Mouse (Mus musculus): ENCODE measurements around the gene Fhdc1. TPM values are rescaled to one million over a fixed set of nuclear protein-coding genes. Genes with fewer than 3 reads are reported as not detected.

Gene Fhdc1
- total RNA-seq, 2 experiments from 2014 or later = 3.3 to 4.5 TPM

Other genes with a start within 250 kb of the Fhdc1 start
- gene Trim2, start 173.6 kb downstream of the Fhdc1 start, total RNA-seq (2021) = 10 to 100 TPM; 14.7 to 15.8 TPM
- gene Arfip1, start 102.2 kb upstream of the Fhdc1 start, total RNA-seq (2021) = 10 to 100 TPM; 32.3 to 40.5 TPM
- gene Tigd4, start 113.1 kb upstream of the Fhdc1 start, total RNA-seq (2021) = 10 to 100 TPM; 15.5 to 19.9 TPM
- 1 to 10 TPM; 2.0 TPM for gene Tmem154, start 185.8 kb upstream of the Fhdc1 start, total RNA-seq (2021)

Measured in gastrocnemius, postnatal 4 days (tissue).